Mouse (Mus musculus) embryonic facial prominence, embryonic 10.5 days (tissue): ENCODE results near the gene Prkd1. TPM values are rescaled to one million over a fixed set of nuclear protein-coding genes. Genes with fewer than 3 reads are reported as not detected.

Source experiments
- DNase-seq: peaks from one replicate; pipeline ENCODE4 v3.0.0-alpha.2; 2017; ENCODE audit warnings: low spot score
- H3K27ac ChIP-seq: fragments of 300-500 bp; sonication (generic); replicated peaks from 2 replicates; pipeline ENCODE4 v1.5.1; 2016; ENCODE audit warnings: mild to moderate bottlenecking
- H3K27me3 ChIP-seq: fragments of 300-500 bp; sonication (generic); replicated peaks from 2 replicates; pipeline ENCODE4 v1.6.1; 2016; ENCODE audit warnings: low read depth, mild to moderate bottlenecking; ENCODE audit not compliant: poor library complexity, severe bottlenecking
- H3K36me3 ChIP-seq: fragments of 300-500 bp; sonication (generic); replicated peaks from 2 replicates; pipeline ENCODE4 v1.6.1; 2016; ENCODE audit warnings: mild to moderate bottlenecking, moderate library complexity
- H3K4me1 ChIP-seq: fragments of 300-500 bp; sonication (generic); 2 replicates; pipeline ENCODE4 v1.6.1; 2016
- H3K4me3 ChIP-seq: fragments of 300-500 bp; sonication (generic); 2 replicates; pipeline ENCODE4 v1.5.1; 2016; ENCODE audit warnings: mild to moderate bottlenecking, moderate library complexity
- H3K9me3 ChIP-seq: fragments of 300-500 bp; sonication (generic); 2 replicates; pipeline ENCODE4 v1.6.1; 2016; ENCODE audit warnings: mild to moderate bottlenecking
- WGBS: fragments of 180-500 bp; shearing (Covaris S2); methylation state at CpG from one replicate; pipeline ENCODE4 v1.1.7; 2016; 5-methylcytosine and 5-hydroxymethylcytosine counted together
- polyA plus RNA-seq: library from polyadenylated mRNA; unstranded; fragments of >200 nt; fragmentation: Nextera tagmentation; extraction: Ambion mirVana; gene quantifications from 2 replicates; pipeline ENCODE4 v1.2.1, GENCODE M21; 2016

Prkd1 gene
- polyA plus RNA-seq, 1 experiment from 2014 or later, result 5.6 TPM

GRCm38 (mm10) chr12:50598053-50598988 is 50.6 kb downstream of the Prkd1 start:
- 83% methylated on average over 9 of the region's 9 CpGs for WGBS
- Histone ChIP-seq H3K4me3 (no peak overlapping the region), H3K36me3 (no peaks in the 10 kb centered on the region), H3K9me3 (no peaks in the 10 kb centered on the region), H3K27ac (no peak overlapping the region), H3K27me3 (no peaks in the 10 kb centered on the region), H3K4me1 (no peaks in the 10 kb centered on the region)
- no peak for DNase-seq

- Histone ChIP-seq H3K27me3 (no peaks in the 10 kb centered on the region), H3K9me3 (no peaks in the 10 kb centered on the region), H3K27ac (no peak overlapping the region), H3K4me3 (no peak overlapping the region), H3K4me1 (no peaks in the 10 kb centered on the region), H3K36me3 (no peaks in the 10 kb centered on the region)
- no peak for DNase-seq
- WGBS, result 95% methylated on average over 4 of the region's 4 CpGs
Observed at GRCm38 (mm10) chr12:50597467-50597866, 51.4 kb downstream of the Prkd1 start.

GRCm38 (mm10) chr12:50595777-50596176 is 53.1 kb downstream of the Prkd1 start:
- WGBS, result 82% methylated on average over 5 of the region's 5 CpGs
- DNase-seq, result no peak
- H3K27me3 ChIP-seq, result no peaks in the 10 kb centered on the region
- H3K4me1 ChIP-seq, result no peaks in the 10 kb centered on the region
- no peaks in the 10 kb centered on the region for H3K36me3 ChIP-seq
- no peak overlapping the region for H3K4me3 ChIP-seq
- H3K9me3 ChIP-seq, result no peaks in the 10 kb centered on the region
- H3K27ac ChIP-seq, result no peak overlapping the region

- DNase-seq, result no peak
- WGBS, result 93% methylated on average over 6 of the region's 6 CpGs
Observed at GRCm38 (mm10) chr12:50594506-50594905, 54.4 kb downstream of the Prkd1 start.

GRCm38 (mm10) chr12:50593481-50593880 is 55.4 kb downstream of the Prkd1 start:
- DNase-seq, result no peak
- H3K4me3 ChIP-seq, result no peak overlapping the region
- H3K36me3 ChIP-seq, result no peaks in the 10 kb centered on the region
- no peaks in the 10 kb centered on the region for H3K27me3 ChIP-seq
- no peaks in the 10 kb centered on the region for H3K4me1 ChIP-seq
- WGBS, result 76% methylated on average over 2 of the region's 2 CpGs
- no peaks in the 10 kb centered on the region for H3K9me3 ChIP-seq
- no peak overlapping the region for H3K27ac ChIP-seq

More at GRCm38 (mm10) chr12:50594506-50594905, 54.4 kb downstream of the Prkd1 start:
- H3K27ac ChIP-seq, result no peak overlapping the region
- no peaks in the 10 kb centered on the region for H3K4me1 ChIP-seq
- no peak overlapping the region for H3K4me3 ChIP-seq
- H3K9me3 ChIP-seq, result no peaks in the 10 kb centered on the region
- H3K27me3 ChIP-seq, result no peaks in the 10 kb centered on the region
- no peaks in the 10 kb centered on the region for H3K36me3 ChIP-seq

- no peak overlapping the region for H3K4me3 ChIP-seq
- H3K4me1 ChIP-seq, result no peaks in the 10 kb centered on the region
- H3K36me3 ChIP-seq, result no peaks in the 10 kb centered on the region
- H3K9me3 ChIP-seq, result no peaks in the 10 kb centered on the region
- no peak overlapping the region for H3K27ac ChIP-seq
- no peaks in the 10 kb centered on the region for H3K27me3 ChIP-seq
- DNase-seq, result no peak
- WGBS, result 84% methylated on average over 6 of the region's 6 CpGs
Observed at GRCm38 (mm10) chr12:50588137-50588761, 60.6 kb downstream of the Prkd1 start.

- H3K9me3 ChIP-seq, result no peaks in the 10 kb centered on the region
- H3K4me3 ChIP-seq, result no peak overlapping the region
- H3K4me1 ChIP-seq, result no peaks in the 10 kb centered on the region
- H3K36me3 ChIP-seq, result no peaks in the 10 kb centered on the region
- H3K27ac ChIP-seq, result no peak overlapping the region
- no peak for DNase-seq
- 58% methylated on average over 1 of the region's 1 CpGs for WGBS
- H3K27me3 ChIP-seq, result no peaks in the 10 kb centered on the region
Observed at GRCm38 (mm10) chr12:50565198-50565597, 83.7 kb downstream of the Prkd1 start.

GRCm38 (mm10) chr12:50560536-50560935 is 88.4 kb downstream of the Prkd1 start:
- Histone ChIP-seq H3K9me3 (no peaks in the 10 kb centered on the region), H3K36me3 (no peaks in the 10 kb centered on the region), H3K27ac (no peak overlapping the region), H3K4me3 (no peak overlapping the region), H3K27me3 (no peaks in the 10 kb centered on the region), H3K4me1 (peaks cover 20% of the 10 kb centered on the region)
- WGBS, result 81% methylated on average over 1 of the region's 1 CpGs
- DNase-seq, result no peak

- Histone ChIP-seq H3K27me3 (no peaks in the 10 kb centered on the region), H3K9me3 (no peaks in the 10 kb centered on the region), H3K4me3 (no peak overlapping the region), H3K4me1 (peaks cover 24% of the 10 kb centered on the region), H3K27ac (peak overlapping the region; percentile 67), H3K36me3 (no peaks in the 10 kb centered on the region)
- no peak for DNase-seq
- 18% methylated on average over 4 of the region's 4 CpGs for WGBS
Observed at GRCm38 (mm10) chr12:50558231-50558630, 90.7 kb downstream of the Prkd1 start.

GRCm38 (mm10) chr12:50554214-50554613 is 94.7 kb downstream of the Prkd1 start:
- H3K9me3 ChIP-seq, result no peaks in the 10 kb centered on the region
- H3K4me1 ChIP-seq, result peaks cover 19% of the 10 kb centered on the region
- no peak for DNase-seq
- no peaks in the 10 kb centered on the region for H3K36me3 ChIP-seq
- WGBS, result 70% methylated on average over 3 of the region's 3 CpGs
- no peak overlapping the region for H3K4me3 ChIP-seq
- H3K27me3 ChIP-seq, result no peaks in the 10 kb centered on the region
- H3K27ac ChIP-seq, result no peak overlapping the region

- Histone ChIP-seq H3K4me1 (peaks cover 15% of the 10 kb centered on the region), H3K27ac (no peak overlapping the region), H3K4me3 (no peak overlapping the region), H3K27me3 (no peaks in the 10 kb centered on the region), H3K9me3 (no peaks in the 10 kb centered on the region), H3K36me3 (no peaks in the 10 kb centered on the region)
- no peak for DNase-seq
- WGBS, result 85% methylated on average over 8 of the region's 8 CpGs
Observed at GRCm38 (mm10) chr12:50549860-50550555, 98.9 kb downstream of the Prkd1 start.

GRCm38 (mm10) chr12:50546394-50546793 is 102.5 kb downstream of the Prkd1 start:
- DNase-seq, result no peak
- Histone ChIP-seq H3K27me3 (no peaks in the 10 kb centered on the region), H3K4me1 (peaks cover 26% of the 10 kb centered on the region), H3K4me3 (no peak overlapping the region), H3K9me3 (no peaks in the 10 kb centered on the region), H3K27ac (no peak overlapping the region), H3K36me3 (no peaks in the 10 kb centered on the region)
- WGBS, result 92% methylated on average over 5 of the region's 5 CpGs
